Mouse (Mus musculus): ENCODE measurements around the gene Defb13.

DNA sequence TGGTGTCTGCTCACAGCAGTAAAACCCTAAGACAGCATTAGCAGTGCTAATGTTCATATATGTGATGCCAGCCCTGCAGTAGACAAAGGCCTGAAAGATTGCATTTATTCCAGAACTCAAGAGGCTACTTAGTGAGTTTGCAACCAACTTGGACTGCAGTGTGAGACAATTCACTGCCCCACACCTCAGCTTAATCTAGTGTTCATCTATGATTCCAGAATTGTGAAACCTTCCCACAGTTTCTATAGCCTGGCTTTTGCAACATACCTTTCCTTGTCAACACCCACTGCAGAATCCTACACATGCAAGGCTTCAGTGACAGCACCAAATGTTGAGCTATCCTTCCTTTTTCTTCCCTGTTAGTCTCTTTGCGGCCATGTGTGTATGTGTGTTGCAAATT is 20.1 kb downstream of the Defb13 start:
- TF ChIP-seq CTCF (IDR thresholded peaks at IDR 0.05; ENCODE audit: low read depth): no peak
- TF ChIP-seq EP300 (IDR thresholded peaks at IDR 0.05; ENCODE audit: low read depth): no peak
